Mouse (Mus musculus) neural tube, postnatal 0 days (tissue): ENCODE data around the gene Cse1l. TPM values are rescaled to one million over a fixed set of nuclear protein-coding genes. Genes with fewer than 3 reads are reported as not detected.

ENCODE experiments used
- polyA plus RNA-seq: library from polyadenylated mRNA; unstranded; fragments of >200 nt; fragmentation: Nextera tagmentation; extraction: Ambion mirVana; gene quantifications from 2 replicates; pipeline ENCODE4 v1.2.1, GENCODE M21; 2015

Cse1l gene
- 60.3 and 62.3 TPM in 2 replicates for polyA plus RNA-seq

DNA sequence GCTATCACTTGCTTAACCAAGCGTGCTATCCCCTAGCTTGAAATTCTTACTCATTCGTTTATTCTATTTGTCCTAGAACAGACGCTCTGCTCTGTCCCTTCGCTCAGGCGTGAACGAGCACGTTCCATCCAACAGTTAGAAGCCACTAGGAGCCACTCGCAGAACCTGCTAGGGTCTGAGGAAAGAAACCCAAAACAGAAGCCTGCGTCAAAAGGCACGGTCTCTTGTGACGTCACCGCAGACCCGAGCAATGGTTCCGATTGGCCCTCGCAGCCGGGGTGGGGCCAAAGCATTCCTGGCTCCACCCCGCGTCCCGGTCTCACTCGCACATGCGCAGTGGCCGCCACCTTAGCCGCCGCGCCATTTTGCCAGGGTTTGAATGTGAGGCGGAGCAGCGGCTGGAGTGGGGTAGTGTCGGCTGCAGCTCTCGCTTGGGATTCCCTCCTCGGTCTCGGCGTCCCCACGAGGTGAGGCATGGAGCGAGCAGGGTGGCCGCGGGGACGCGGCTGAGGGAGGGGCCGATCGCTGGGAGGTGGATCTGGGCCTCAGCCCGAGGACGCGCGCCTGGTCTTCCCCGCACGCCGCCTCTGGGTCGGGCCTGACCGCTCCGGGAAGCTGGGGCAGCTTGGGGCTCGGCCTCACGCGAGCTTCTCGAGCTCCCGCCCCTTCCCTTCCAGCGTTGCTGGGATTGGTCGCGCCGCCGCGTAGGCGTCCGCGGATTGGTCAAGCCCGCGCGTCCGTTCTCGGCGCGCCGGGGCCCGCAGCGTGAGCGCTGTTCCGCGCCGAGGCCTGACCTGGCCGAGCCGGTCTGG, at the start of gene Cse1l:
Gene Cse1l, plus strand, starts transcription at position 330 of the 812 bp plus-strand sequence.

Other genes starting within 250 kb of the Cse1l start
- gene Prex1, start 192.2 kb upstream of the Cse1l start, polyA plus RNA-seq = 25.7 and 30.6 TPM in 2 replicates
- gene Trp53rkb, start 113.5 kb upstream of the Cse1l start, polyA plus RNA-seq = 9.2 and 10.1 TPM in 2 replicates
- 3.6 and 3.8 TPM in 2 replicates for gene Arfgef2, start 100.5 kb upstream of the Cse1l start, polyA plus RNA-seq
- 73.5 and 77.2 TPM in 2 replicates for gene Stau1, start 90.3 kb downstream of the Cse1l start, polyA plus RNA-seq
- 30.7 and 33.6 TPM in 2 replicates for gene Ddx27, start 109.2 kb downstream of the Cse1l start, polyA plus RNA-seq
- 7.4 and 8.6 TPM in 2 replicates for gene Znfx1, start 157.0 kb downstream of the Cse1l start, polyA plus RNA-seq